Mouse (Mus musculus) ES-E14 (cell line): ENCODE measurements around the gene Sat2.

Source experiments
- CHD2 ChIP-seq: IDR thresholded peaks from 2 replicates; pipeline ENCODE4 v1.6.1; 2014; ENCODE audit warnings: mild to moderate bottlenecking, low read depth, low read length, inconsistent platforms
- MAFK ChIP-seq: IDR thresholded peaks from 2 replicates; pipeline ENCODE4 v1.6.1; 2014; ENCODE audit warnings: mild to moderate bottlenecking, low read depth, low read length, inconsistent platforms; ENCODE audit not compliant: insufficient read depth
- ZC3H11A ChIP-seq: IDR thresholded peaks from 2 replicates; pipeline ENCODE4 v1.6.1; 2012; ENCODE audit warnings: low read depth, mild to moderate bottlenecking, inconsistent platforms, low read length, borderline replicate concordance
- ZNF384 ChIP-seq: IDR thresholded peaks from 2 replicates; pipeline ENCODE4 v1.6.1; 2012; ENCODE audit warnings: low read depth, low read length, inconsistent platforms

DNA sequence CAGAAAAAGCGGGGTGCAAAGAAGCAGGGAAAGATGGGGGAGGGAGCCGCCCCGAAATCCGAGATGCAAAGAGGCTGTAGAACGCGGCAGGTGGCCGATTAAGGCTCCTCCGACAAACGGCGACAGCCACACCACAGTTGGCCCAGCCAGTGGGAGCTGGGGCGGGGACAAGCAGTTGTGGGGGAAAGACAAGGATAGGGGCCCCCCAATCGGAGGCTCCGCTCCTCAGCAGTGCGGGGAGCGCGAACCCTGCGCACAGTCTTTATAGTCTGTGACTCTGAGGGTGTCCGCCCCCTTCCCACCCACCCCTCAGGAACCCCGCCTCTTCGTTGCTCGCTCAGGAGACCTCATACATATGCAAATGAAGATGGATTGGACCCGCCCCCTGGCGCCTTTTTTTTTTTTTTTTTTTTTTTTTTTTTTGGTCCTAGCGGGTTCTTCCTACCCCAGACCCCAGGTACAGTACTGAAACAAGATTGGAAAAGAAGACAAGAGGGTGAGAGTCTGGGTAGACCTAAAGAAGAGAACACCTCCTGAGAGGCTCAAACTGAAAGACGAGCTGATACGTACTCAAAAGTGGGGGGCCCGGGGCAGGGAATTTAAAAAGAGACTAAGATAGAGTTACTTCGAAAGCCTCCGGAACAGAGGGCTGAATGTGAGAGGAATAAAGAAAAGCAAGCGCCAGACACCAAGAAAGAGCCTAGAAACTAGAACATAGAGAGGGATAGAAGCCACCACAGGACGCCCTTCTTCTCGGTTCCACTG lies 15.9 kb upstream of the Sat2 start, which contains the start of gene Atp1b2:
- TF ChIP-seq CHD2: no peak
- TF ChIP-seq ZC3H11A: no peak
- TF ChIP-seq MAFK: no peak
- peak; percentile 99 for TF ChIP-seq ZNF384
